In the genomic region with DNA sequence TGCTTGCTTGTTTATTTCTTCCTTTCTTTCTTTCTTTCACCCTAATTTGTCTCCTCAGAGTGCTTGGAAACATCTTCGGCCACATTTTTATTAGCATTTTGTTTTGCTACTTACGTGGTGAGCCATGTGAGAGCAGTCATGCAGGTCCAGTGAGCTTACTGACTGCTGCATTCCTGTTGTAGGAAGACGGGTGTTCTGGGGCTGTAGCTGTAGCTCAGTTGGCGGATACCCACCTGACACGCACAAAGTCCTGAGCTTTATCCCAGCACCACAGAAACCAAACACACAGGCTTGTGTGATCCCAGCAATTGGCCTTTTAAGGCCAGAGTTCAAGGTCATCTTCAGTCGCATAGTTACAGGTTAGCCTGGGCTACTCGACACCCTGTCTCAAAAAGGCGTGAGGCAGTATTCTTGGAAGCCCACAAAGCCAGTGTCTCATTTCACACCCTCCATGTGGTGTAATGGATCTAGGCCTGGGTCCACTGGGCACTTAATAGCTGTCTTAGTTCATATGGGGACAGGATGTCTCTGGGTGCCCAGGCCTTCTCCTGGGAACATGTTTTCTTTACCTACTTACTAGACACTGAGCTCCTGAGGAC, we compare ENCODE assay signal across 22 mouse cellular contexts. TPM values are rescaled to one million over a fixed set of nuclear protein-coding genes. Genes with fewer than 3 reads are reported as not detected.
DNase-seq lines count a peak whose midpoint lies in the region; TF ChIP-seq lines count a peak whose summit lies in the region.
"Had no signal": no experiment of that assay in that cellular context is flagged by ENCODE, and none has a peak within 500 bp of the region (broad histone marks: within the 10 kb centered on the region; RNA-seq: fewer than 3 reads in every experiment).

No protein-coding gene starts in this region.

- peak; percentile 45 for DNase-seq in gastrocnemius, postnatal 25 days
- DNase-seq in gastrocnemius, postnatal 36 days: no peak
- peak; percentile 17 to 19 for DNase-seq in kidney, postnatal 36 days
- DNase-seq in kidney, adult 8-10 months: no peak
- DNase-seq in MEL (ENCODE audit: low read depth, low spot score) (no peak), R1 (ENCODE audit: low read depth, low spot score) (peak; percentile 38)
- no peak for DNase-seq in cerebellum, postnatal 36 days
- DNase-seq: adrenal gland, postnatal 10 days; cerebellum, adult 8-10 months; embryo, embryonic 11 days; heart, postnatal 14 days; kidney, postnatal 4 days; layer of hippocampus, postnatal 36 days; left cerebral cortex, postnatal 4 days; lung, adult 18-20 months; lung, postnatal 4 days; midbrain, embryonic 14.5 days; thymus, postnatal 4 days had no signal

- peaks cover 2 to 68% of the 10 kb centered on the region in 2 experiments; a peak in 3 of 4 replicates for H3K36me3 ChIP-seq in MEL (ENCODE audit: control insufficient read depth in 1 of 2, insufficient read depth in 2 of 2, low read length in 2 of 2)

- H3K4me3 ChIP-seq in MEL (ENCODE audit: control insufficient read depth in 1 of 2, insufficient read depth in 1 of 2, low read depth in 2 of 2, low read length in 2 of 2): no peak overlapping the region
- H3K4me3 ChIP-seq: erythroblast, embryonic 14.5 days; intestine, embryonic 15.5 days; megakaryocyte, embryonic 14.5 days had no signal

- intact Hi-C loops in gastrocnemius, postnatal 36 days (cut with DNase I): no loop called here

- no peak overlapping the region for H3K27ac ChIP-seq in MEL (ENCODE audit: control insufficient read depth, low read depth, low read length)
- H3K27ac ChIP-seq: hindbrain, postnatal 0 days; intestine, embryonic 15.5 days had no signal

- no peak overlapping the region for H3K9ac ChIP-seq in MEL (ENCODE audit: control insufficient read depth, low read depth, low read length, poor library complexity, severe bottlenecking)
- H3K9ac ChIP-seq: intestine, embryonic 15.5 days had no signal

- no peaks in the 10 kb centered on the region for H3K27me3 ChIP-seq in MEL (ENCODE audit: control insufficient read depth in 1 of 2, insufficient read depth in 2 of 2, low read length in 2 of 2)
- H3K27me3 ChIP-seq: intestine, embryonic 15.5 days; megakaryocyte, embryonic 14.5 days had no signal

- no peak for TF ChIP-seq CTCF in MEL (IDR thresholded peaks at IDR 0.05 in 2 of 3, conservative IDR thresholded peaks at IDR 0.05 in 1 of 3; ENCODE audit: control insufficient read depth in 1 of 3, insufficient read depth in 1 of 3, low read depth in 2 of 3, low read length in 3 of 3, poor library complexity in 1 of 3, severe bottlenecking in 1 of 3)

- no peak for TF ChIP-seq POLR2A in MEL (IDR thresholded peaks at IDR 0.05; ENCODE audit: control insufficient read depth in 1 of 2, insufficient read depth in 1 of 2, low read depth in 1 of 2, low read length in 2 of 2, poor library complexity in 1 of 2)

- H3K79me2 ChIP-seq in MEL (ENCODE audit: control insufficient read depth, insufficient read depth, low read length, poor library complexity): peaks cover 31% of the 10 kb centered on the region

- TF ChIP-seq RAD21 in MEL (IDR thresholded peaks at IDR 0.05; ENCODE audit: low read depth, low read length): no peak

- no peaks in the 10 kb centered on the region for H3K9me3 ChIP-seq in MEL (replicated peaks; ENCODE audit: insufficient read depth, low read length)
- H3K9me3 ChIP-seq: intestine, embryonic 15.5 days; megakaryocyte, embryonic 14.5 days had no signal

- TF ChIP-seq EP300 in MEL (IDR thresholded peaks at IDR 0.05; ENCODE audit: low read depth in 1 of 2, low read length in 2 of 2): no peak

- H3K4me1 ChIP-seq in MEL (ENCODE audit: control insufficient read depth in 1 of 2, insufficient read depth in 2 of 2, low read length in 2 of 2): no peaks in the 10 kb centered on the region
- H3K4me1 ChIP-seq: intestine, embryonic 15.5 days had no signal

TF ChIP-seq in MEL, 35 proteins besides CTCF, POLR2A, EP300 and RAD21:
- TF ChIP-seq CHD1 (IDR thresholded peaks at IDR 0.05; ENCODE audit: low read depth, low read length): no peak
- TF ChIP-seq NELFE (IDR thresholded peaks at IDR 0.05; ENCODE audit: low read depth, low read length): 0 out of 2 replicates have a peak, but pooled peaks have one; percentile 22
- TF ChIP-seq MEF2A (IDR thresholded peaks at IDR 0.05; ENCODE audit: extremely low read depth, insufficient replicate concordance, low read depth, low read length, poor library complexity, severe bottlenecking): no peak
- TF ChIP-seq BHLHE40 (IDR thresholded peaks at IDR 0.05; ENCODE audit: borderline replicate concordance, low read depth, low read length): no peak

RNA-seq across cellular contexts. Expression of gene Carm1, which starts 22.1 kb away (rescaled TPM):
- total RNA-seq in gastrocnemius, postnatal 25 days (2021): 10 to 100 TPM; 58.2 to 60.9 TPM
- total RNA-seq in gastrocnemius, postnatal 36 days (2021): 10 to 100 TPM; 63.0 to 65.2 TPM
- total RNA-seq in MEL (2012; rRNA removed): 121 and 131 TPM in 2 replicates
- polyA plus RNA-seq in MEL (2012; ENCODE audit: insufficient read depth in 1 of 2, insufficient read length in 2 of 2, low read depth in 1 of 2, low replicate concordance in 2 of 2, missing spikeins in 1 of 2): 100 to 1,000 TPM; 121 to 423 TPM

RNA-seq across cellular contexts. Expression of gene Timm29, which starts 23.8 kb away (rescaled TPM):
- 10 to 100 TPM; 41.6 to 41.8 TPM for total RNA-seq in gastrocnemius, postnatal 25 days (2021)
- 10 to 100 TPM; 41.8 to 44.7 TPM for total RNA-seq in gastrocnemius, postnatal 36 days (2021)
- total RNA-seq in MEL (2012; rRNA removed): 74.1 and 87.9 TPM in 2 replicates
- polyA plus RNA-seq in MEL (2012; ENCODE audit: insufficient read depth in 1 of 2, insufficient read length in 2 of 2, low read depth in 1 of 2, low replicate concordance in 2 of 2, missing spikeins in 1 of 2): 100 to 1,000 TPM in 1 of 2 experiments, 10 to 100 TPM in 1; 45.8 to 163 TPM

RNA-seq across cellular contexts. Expression of gene Yipf2, which starts 23.9 kb away (rescaled TPM):
- 1 to 10 TPM; 3.5 to 5.1 TPM for total RNA-seq in gastrocnemius, postnatal 25 days (2021)
- 1 to 10 TPM; 3.7 to 4.6 TPM for total RNA-seq in gastrocnemius, postnatal 36 days (2021)
- total RNA-seq in MEL (2012; rRNA removed): 22.8 and 24.0 TPM in 2 replicates
- 10 to 100 TPM in 1 of 2 experiments, not detected in 1; 84.9 TPM for polyA plus RNA-seq in MEL (2012; ENCODE audit: insufficient read depth in 1 of 2, insufficient read length in 2 of 2, low read depth in 1 of 2, low replicate concordance in 2 of 2, missing spikeins in 1 of 2)

RNA-seq across cellular contexts. Expression of gene AB124611, which starts 42.8 kb away (rescaled TPM):
- total RNA-seq in gastrocnemius, postnatal 25 days (2021): under 1 TPM; 0.56 to 0.67 TPM
- under 1 TPM; 0.59 to 0.72 TPM for total RNA-seq in gastrocnemius, postnatal 36 days (2021)
- 37.2 and 55.2 TPM in 2 replicates for total RNA-seq in MEL (2012; rRNA removed)
- polyA plus RNA-seq in MEL (2012; ENCODE audit: insufficient read depth in 1 of 2, insufficient read length in 2 of 2, low read depth in 1 of 2, low replicate concordance in 2 of 2, missing spikeins in 1 of 2): 10 to 100 TPM in 1 of 2 experiments, not detected in 1; 58.7 TPM

RNA-seq across cellular contexts. Expression of gene Smarca4, which starts 47.2 kb away (rescaled TPM):
- total RNA-seq in gastrocnemius, postnatal 25 days (2021): 10 to 100 TPM; 39.3 to 39.6 TPM
- 10 to 100 TPM; 38.6 to 40.3 TPM for total RNA-seq in gastrocnemius, postnatal 36 days (2021)
- total RNA-seq in MEL (2012; rRNA removed): 249 and 263 TPM in 2 replicates
- polyA plus RNA-seq in MEL (2012; ENCODE audit: insufficient read depth in 1 of 2, insufficient read length in 2 of 2, low read depth in 1 of 2, low replicate concordance in 2 of 2, missing spikeins in 1 of 2): 100 to 1,000 TPM in 1 of 2 experiments, 10 to 100 TPM in 1; 71.4 to 381 TPM

Comparison
In these comparisons a context has a peak if more than half of its experiments do, and no peak if none do; other contexts are left out.
1. DNase-seq: peak in gastrocnemius, postnatal 25 days (single experiment), kidney, postnatal 36 days (2 of 2) and R1 (single experiment); none in gastrocnemius, postnatal 36 days (0 of 2), kidney, adult 8-10 months (0 of 2), MEL (single experiment) and cerebellum, postnatal 36 days (0 of 2).